Mouse (Mus musculus): Measurements from ENCODE around the gene Gatc. TPM values are rescaled to one million over a fixed set of nuclear protein-coding genes. Genes with fewer than 3 reads are reported as not detected.
"Not testable (repeated sequence)": the region's sequence is repeated elsewhere in the genome, so short reads cannot be mapped to it uniquely, and the experiment has no call there.

Gatc gene
- polyA plus RNA-seq, 1 experiment, result 12.4 TPM

DNA sequence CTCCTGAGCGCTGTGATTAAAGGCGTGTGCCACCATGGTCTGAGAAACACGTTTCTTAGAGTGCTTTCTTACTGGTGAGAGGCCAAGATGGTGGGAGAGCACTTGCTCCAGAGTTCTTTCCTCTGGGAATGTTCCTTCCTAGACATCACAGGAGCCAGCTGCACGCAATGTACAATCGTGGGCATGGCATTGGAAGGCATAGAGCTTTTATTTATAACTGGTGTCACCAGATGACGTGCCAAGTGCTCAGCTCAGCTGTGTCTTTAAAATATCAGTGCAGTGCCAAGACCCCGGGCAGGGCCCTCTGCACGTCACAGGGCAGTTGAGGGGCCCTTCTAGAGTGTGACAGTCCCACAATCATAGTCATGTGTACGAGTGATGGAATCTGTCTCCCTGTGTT is 10.0 kb downstream of the Gatc start:
- DNase-seq (ENCODE audit: low read depth), result no peak

DNA sequence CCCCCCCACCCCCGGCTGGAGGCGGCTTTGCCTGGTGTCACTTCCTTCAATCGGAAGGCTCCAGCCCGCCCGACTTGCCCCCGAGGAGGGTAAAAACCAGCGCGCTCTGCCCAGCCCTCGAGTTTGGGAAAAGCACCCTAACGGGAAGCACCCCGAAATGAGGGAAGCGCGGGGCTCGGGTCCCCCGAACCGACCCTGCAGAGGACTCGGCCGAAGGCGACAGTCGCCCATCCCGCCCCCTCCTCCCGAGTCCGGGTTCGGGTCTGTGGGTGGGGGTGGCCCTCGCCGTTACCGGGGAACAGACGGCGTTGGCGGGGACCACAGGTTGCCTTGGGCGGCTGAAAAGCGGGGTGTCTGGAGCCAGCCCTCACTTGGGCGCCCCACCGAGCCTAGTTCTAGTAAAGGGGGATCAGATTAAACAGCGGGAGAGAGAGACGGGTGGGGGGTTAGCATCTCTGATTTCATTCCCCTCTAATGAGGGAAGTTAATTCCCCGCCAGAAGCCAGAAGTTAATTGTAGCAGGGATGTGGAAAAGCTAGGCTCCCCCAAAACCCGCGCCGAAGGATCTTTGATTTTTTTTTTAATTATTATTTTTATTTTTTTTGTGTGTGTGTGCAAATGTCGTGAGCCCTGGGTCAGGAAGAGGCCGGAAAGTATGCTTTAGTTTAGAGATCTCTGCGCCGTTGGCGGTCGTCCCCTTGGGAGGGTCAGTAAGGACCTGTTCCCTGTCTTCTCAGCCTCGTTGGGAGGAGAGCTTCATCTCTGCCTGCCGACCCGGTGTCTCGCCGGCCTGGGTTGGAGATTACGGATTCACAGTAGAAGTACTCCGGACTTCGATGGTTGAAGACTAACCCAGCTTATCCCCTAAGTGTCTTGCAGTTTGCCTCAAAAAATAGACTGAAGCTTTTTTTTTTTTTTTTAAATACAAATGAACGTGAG is 13.1 kb downstream of the Gatc start:
- DNase-seq (ENCODE audit: low read depth), result no peak

GRCm38 (mm10) chr5:115326875-115327609 is 13.9 kb downstream of the Gatc start, which contains the start of gene Srsf9:
TSS of gene Srsf9 (plus strand) at chr5:115327177.
- no peak for DNase-seq (ENCODE audit: low read depth)

GRCm38 (mm10) chr5:115326256-115326831 is 14.6 kb downstream of the Gatc start:
- no peak for DNase-seq (ENCODE audit: low read depth)

- DNase-seq (ENCODE audit: low read depth), result no peak
These were observed 21.7 kb downstream of the Gatc start for GRCm38 (mm10) chr5:115319004-115319940.

- no peak for DNase-seq (ENCODE audit: low read depth)
These were observed 23.2 kb downstream of the Gatc start for GRCm38 (mm10) chr5:115317645-115318328.

DNA sequence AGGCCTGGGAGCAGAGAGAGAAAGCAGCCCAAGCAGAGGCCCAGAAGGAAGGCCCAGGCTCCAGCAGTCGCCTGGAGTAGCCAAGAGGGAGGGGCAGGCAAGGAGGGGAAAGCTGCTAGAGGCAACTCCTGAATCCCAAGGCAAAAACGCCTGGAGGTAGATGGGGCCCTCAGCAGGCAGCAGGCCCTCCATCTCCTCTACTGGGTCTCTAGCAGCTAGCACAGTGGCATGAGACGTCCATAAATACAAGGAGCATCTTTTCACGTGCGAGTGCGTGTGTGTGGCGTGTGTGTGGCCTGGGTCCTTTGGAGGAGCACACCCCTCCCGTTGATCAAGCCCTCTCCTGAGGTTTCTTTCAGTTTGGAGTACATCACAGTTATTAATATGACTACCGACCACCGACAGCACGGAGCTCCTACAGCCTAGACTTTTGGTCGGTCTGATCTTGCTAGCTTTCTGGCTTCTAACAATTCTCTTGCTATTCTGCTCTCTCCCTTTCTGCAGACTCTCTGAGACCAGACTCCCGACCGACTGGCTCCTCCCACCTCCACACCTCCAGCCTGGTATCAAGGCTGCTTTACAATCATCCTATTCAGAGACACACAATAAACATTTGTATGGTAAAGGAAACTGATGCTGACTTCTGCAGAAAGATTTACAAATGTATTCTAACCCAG is 23.9 kb downstream of the Gatc start:
- no peak for DNase-seq (ENCODE audit: low read depth)

GRCm38 (mm10) chr5:115313668-115313943 is 27.4 kb downstream of the Gatc start:
- no peak for DNase-seq (ENCODE audit: low read depth)

DNA sequence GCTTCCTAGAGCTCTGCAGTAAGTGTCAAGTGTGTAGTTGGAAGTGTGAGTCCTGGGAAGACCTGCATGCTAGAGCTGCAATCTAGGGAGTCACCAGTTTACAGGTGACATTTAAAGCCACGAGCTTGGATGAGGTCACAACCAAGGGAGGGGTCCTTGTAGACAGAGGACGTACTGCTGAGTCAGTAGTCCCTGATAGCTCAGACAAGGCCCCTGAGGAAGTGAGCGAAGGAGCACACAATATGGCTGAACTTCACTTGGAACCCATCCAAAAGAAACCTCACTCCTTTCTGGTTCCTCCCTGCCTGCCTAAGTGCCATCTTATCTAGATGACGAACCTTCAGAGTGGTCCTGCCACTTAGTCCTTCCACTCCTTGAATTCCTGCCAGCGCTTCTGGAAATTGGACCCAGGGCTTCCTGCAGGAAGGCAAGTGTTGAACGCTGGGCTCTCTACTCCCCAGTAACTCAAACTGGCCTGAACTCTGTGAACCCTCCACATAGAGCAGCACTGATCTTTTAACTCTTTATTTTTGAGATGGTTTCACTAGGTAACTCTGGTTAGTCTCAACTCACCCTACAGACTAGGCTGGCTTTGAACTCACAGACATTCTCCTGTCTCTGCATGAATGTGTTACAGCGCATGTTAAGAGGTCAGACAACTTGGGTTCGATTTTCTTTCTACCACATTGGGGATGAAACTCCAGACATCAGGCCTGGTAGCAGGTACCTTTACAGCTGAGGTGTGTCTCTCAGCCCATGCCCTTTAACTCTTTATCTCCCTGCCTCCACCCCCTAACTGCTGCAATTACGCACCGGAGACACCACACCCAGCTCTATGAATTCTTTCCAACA is 27.9 kb downstream of the Gatc start:
- DNase-seq (ENCODE audit: low read depth), result no peak

DNA sequence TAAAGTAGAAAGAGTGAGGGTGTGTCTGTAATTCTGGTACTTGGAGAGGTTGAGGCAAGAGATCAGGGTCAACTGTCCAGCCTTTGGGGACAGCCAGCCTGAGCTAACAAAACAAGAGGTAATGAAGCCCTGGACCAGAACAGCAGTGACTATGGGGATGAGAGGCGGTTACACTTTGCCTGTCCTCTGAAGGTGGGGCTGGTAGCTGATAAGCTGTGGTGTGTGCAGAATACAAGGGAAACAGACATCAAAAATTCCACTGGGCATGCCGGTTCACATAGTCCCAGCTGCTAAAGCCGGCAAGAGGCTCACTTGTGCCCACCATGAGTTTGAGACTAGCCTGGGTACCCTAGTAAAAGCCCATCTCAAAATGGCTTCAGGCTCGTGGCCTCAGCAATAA is 28.6 kb downstream of the Gatc start:
- DNase-seq (ENCODE audit: low read depth), result no peak

- not testable (repeated sequence) for DNase-seq (ENCODE audit: low read depth)
These were observed 38.8 kb downstream of the Gatc start for GRCm38 (mm10) chr5:115302190-115302589.

DNA sequence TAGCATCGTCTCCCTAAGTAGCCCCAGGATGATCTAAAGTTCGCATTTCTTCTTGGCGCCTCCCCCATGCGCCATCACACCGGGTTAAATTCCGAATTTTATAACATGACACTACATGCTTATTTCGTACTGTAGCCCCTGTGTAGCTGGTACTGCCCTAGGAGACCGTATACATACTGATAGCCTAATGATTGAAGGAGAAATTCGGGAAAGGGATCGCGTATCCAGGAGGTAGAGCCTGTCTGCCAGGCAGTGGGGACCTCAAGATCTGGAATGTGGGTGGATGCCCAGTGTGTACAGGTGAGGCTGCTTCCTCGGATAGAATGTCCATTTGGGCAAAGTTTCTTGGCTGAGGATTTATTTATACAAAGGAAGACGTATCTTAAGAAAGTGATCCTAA is 39.4 kb downstream of the Gatc start:
- no peak for DNase-seq (ENCODE audit: low read depth)

DNA sequence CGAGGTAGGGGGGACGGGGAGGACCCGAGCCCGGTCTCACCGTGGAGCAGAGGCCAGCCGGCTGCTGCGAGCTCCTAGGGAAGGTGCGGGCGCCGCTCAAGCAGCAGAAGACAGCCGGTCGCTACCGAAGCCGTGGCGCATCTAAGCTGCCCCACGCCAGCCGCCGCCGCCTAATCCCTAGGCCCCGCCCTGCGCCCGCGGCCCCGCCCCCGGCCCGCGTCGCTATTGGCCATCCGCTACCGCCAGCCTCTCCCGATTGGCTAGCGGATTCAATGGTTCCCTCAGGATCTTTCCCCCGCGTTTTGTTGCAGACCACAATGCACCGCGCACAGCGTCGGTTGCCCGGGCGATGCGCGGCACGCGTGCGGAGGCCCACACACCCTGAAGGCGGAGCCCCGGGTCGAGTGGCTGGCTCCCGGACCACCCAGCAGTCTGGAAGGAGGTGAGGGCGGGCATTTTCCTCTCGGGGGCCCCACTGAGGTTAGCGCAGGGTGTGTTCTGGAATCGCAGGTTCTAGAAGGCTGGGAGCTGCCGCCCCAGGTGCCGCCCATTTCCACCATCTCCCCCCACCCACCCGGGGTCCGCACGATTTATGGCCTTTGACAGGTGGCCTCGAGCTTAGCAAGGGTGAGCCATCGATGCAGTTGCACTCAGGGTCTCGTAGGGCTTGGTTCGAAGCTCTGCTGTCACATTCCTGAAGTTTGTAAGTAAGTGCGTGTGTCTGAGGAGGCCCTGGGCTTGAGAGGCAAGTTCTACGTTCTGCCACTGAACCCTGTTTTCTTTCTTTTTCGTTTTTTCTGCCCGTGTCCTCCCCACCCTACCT is 40.0 kb downstream of the Gatc start, which contains the start of gene Dynll1:
Dynll1 (minus strand) TSS at position 208 of the 823 bp plus-strand sequence.
- no peak for DNase-seq (ENCODE audit: low read depth)

- DNase-seq (ENCODE audit: low read depth), result no peak
These were observed 40.8 kb downstream of the Gatc start for GRCm38 (mm10) chr5:115300035-115300744.

DNA sequence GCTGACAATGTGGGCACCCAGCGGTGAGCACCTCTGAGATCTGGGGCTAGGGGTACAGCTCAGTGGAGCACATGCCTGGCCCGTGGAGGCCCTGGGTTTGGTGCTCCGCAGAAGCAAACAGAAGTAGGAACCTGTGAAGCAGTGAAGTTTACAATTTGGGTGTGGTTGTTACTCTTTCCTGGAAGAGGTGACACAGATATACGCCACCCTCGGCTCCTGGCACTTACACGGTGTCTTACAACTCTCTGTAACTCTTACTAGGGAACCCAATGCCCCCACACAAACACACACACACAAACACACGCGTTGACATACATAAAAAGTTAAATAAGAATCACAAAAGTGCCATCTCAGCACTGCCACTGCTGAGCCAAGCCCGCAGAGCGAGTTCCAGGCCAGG is 44.6 kb downstream of the Gatc start:
- DNase-seq (ENCODE audit: low read depth), result no peak

- DNase-seq (ENCODE audit: low read depth), result no peak
These were observed 46.8 kb downstream of the Gatc start for GRCm38 (mm10) chr5:115294173-115294572.

DNA sequence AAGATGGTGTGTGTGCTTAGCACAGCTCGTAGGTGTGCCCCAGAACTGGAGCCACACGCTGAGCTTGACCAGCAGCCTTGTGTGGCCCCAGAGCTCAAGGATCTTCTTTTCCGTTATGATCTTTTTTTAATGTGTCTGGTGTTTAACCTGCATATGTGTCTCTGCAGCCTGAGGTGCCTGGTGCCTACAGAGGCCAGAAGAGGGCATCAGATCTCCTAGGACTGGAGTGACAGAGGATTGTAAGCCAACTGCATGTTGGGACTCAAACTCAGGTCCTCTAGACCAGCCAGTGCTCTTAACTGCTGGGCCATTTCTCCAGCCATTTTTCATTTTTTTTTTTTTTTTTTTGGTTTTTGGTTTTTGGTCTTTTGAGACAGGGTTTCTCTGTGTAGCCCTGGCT is 56.2 kb downstream of the Gatc start:
- no peak for DNase-seq (ENCODE audit: low read depth)
